Mouse (Mus musculus) G1E (cell line): ENCODE results near the gene Fkrp.

ENCODE experiments used
- CTCF ChIP-seq: IDR thresholded peaks from 2 replicates; pipeline ENCODE4 v1.5.1; 2012; ENCODE audit warnings: low read depth, low read length, inconsistent platforms, mixed read lengths
- GATA1 ChIP-seq: IDR thresholded peaks from 2 replicates; pipeline ENCODE4 v1.6.1; 2012; ENCODE audit warnings: borderline replicate concordance, low read length, inconsistent platforms, mixed read lengths
- GATA2 ChIP-seq: IDR thresholded peaks from 2 replicates; pipeline ENCODE4 v1.6.1; 2012; ENCODE audit warnings: low read depth, low read length, inconsistent platforms, borderline replicate concordance
- POLR2AphosphoS5 ChIP-seq: IDR thresholded peaks from 2 replicates; pipeline ENCODE4 v1.6.1; 2012; ENCODE audit warnings: low read depth, low read length, inconsistent platforms; ENCODE audit not compliant: insufficient replicate concordance
- TAL1 ChIP-seq: conservative IDR thresholded peaks from 2 replicates; pipeline ENCODE4 v1.6.1; 2012; ENCODE audit warnings: low read depth, low read length, inconsistent platforms, mixed read lengths

DNA sequence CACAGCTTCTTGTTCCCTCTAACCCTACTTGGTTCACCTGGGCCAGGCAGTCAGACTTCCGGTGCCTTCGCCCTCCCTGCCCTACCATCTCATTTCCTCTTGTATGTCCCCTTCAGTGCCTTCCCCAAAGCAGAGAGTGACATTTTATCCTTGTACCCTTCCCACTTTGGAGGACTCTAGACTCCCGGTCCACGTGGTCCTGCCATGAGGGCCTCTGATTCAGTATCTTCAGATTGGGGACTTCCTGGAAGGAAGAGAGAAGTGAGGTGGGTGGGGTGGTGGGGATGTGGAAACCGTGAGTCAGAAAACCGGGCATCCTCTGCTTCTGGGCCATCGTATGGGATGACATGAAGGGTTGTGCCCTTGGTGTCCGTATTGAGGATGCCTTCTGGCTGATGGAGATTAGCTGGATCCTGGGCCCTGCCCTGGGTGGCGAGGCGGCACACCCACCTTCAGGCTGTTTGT is 33.3 kb downstream of the Fkrp start:
- TF ChIP-seq CTCF (no peak), GATA1 (no peak), POLR2AphosphoS5 (no peak), TAL1 (no peak), GATA2 (no peak)
